ENCODE assay signal across 7 mouse cellular contexts in the genomic region with DNA sequence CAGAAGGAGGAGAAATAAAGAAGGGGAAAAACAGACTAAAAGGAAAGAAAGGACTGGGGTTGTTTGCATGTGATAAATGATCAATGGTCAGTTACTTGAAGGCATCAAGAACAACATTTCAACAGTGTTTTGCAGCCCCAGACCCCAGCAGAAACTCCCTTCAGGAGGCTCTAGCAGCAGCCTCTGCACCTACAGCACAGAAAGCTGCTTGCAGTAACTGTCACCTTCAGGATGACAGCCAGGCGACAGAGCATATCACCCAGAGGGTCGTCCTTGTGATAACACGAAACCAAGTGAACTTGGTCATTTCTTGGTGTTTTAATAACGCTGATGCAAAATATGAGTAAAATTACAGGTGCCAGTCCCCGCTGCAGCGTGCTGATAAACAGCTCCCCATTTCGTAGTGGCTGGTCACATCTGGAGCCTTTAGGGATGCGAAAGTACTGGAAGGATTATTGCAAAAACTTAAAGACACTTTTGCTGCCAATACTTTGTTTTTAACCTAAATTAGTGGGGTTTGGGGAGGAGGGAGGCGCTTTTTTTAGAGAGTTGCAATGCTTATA. TPM values are rescaled to one million over a fixed set of nuclear protein-coding genes. Genes with fewer than 3 reads are reported as not detected.
DNase-seq lines count a peak whose midpoint lies in the region; ATAC-seq lines count a peak whose summit lies in the region.

No protein-coding gene starts in this region.

- H3K4me1 ChIP-seq in hindbrain, embryonic 15.5 days (replicated peaks), result peaks cover 23% of the 10 kb centered on the region
- H3K4me1 ChIP-seq in limb, embryonic 13.5 days, result peaks cover 42% of the 10 kb centered on the region
- H3K4me1 ChIP-seq in midbrain, embryonic 13.5 days (replicated peaks), result peaks cover 19% of the 10 kb centered on the region
- H3K4me1 ChIP-seq in stomach, embryonic 14.5 days (ENCODE audit: control insufficient read depth, insufficient read depth, low read length), result 0 out of 2 replicates have a peak, but pooled peaks cover 8% of the 10 kb centered on the region

- no peak overlapping the region for H3K4me3 ChIP-seq in hindbrain, embryonic 15.5 days
- no peak overlapping the region for H3K4me3 ChIP-seq in limb, embryonic 13.5 days
- H3K4me3 ChIP-seq in midbrain, embryonic 13.5 days (replicated peaks), result no peak overlapping the region
- H3K4me3 ChIP-seq in stomach, embryonic 14.5 days (ENCODE audit: low read depth, low read length), result no peak overlapping the region

- 24% methylated on average over 9 of the region's 9 CpGs for WGBS in hindbrain, embryonic 15.5 days
- WGBS in limb, embryonic 13.5 days, result 7% methylated on average over 9 of the region's 9 CpGs
- whole genome bisulfite sequencing in midbrain, embryonic 13.5 days, result 28% methylated on average over 9 of the region's 9 CpGs
- WGBS in stomach, embryonic 14.5 days, result 15% methylated on average over 9 of the region's 9 CpGs

- H3K36me3 ChIP-seq in hindbrain, embryonic 15.5 days, result no peaks in the 10 kb centered on the region
- no peaks in the 10 kb centered on the region for H3K36me3 ChIP-seq in limb, embryonic 13.5 days
- no peaks in the 10 kb centered on the region for H3K36me3 ChIP-seq in midbrain, embryonic 13.5 days
- no peaks in the 10 kb centered on the region for H3K36me3 ChIP-seq in stomach, embryonic 14.5 days (ENCODE audit: control insufficient read depth, insufficient read depth, low read length)

- peak overlapping the region; percentile 27 for H3K4me2 ChIP-seq in hindbrain, embryonic 15.5 days
- peak overlapping the region; percentile 45 for H3K4me2 ChIP-seq in limb, embryonic 13.5 days (replicated peaks)
- H3K4me2 ChIP-seq in midbrain, embryonic 13.5 days (replicated peaks), result peak overlapping the region; percentile 27
- peak overlapping the region; percentile 8; the same call in 1 of the 2 replicates for H3K4me2 ChIP-seq in stomach, embryonic 14.5 days (replicated peaks; ENCODE audit: low read depth, low read length)

- peak overlapping the region; percentile 47 for H3K27ac ChIP-seq in hindbrain, embryonic 15.5 days (replicated peaks)
- H3K27ac ChIP-seq in limb, embryonic 13.5 days, result peak overlapping the region; percentile 28; the same call in 1 of the 2 replicates
- 0 out of 2 replicates have a peak overlapping the region, but pooled peaks have one; percentile 54 for H3K27ac ChIP-seq in midbrain, embryonic 13.5 days
- no peak overlapping the region for H3K27ac ChIP-seq in stomach, embryonic 14.5 days (ENCODE audit: low read length)

- H3K9me3 ChIP-seq in hindbrain, embryonic 15.5 days, result no peaks in the 10 kb centered on the region
- H3K9me3 ChIP-seq in limb, embryonic 13.5 days, result no peaks in the 10 kb centered on the region
- H3K9me3 ChIP-seq in midbrain, embryonic 13.5 days, result no peaks in the 10 kb centered on the region
- H3K9me3 ChIP-seq in stomach, embryonic 14.5 days (ENCODE audit: control insufficient read depth, low read depth, low read length), result no peaks in the 10 kb centered on the region

- peak; percentile 44 for ATAC-seq in frontal cortex, adult (ENCODE audit: low TSS enrichment)
- peak; percentile 65; the same call in 1 of the 2 replicates for ATAC-seq in hindbrain, embryonic 15.5 days (ENCODE audit: low FRiP score, low read depth)
- peak; percentile 79 for ATAC-seq in limb, embryonic 13.5 days (ENCODE audit: low FRiP score, low read depth)
- ATAC-seq in midbrain, embryonic 13.5 days, result peak; percentile 48; the same call in 1 of the 2 replicates
- no peak for ATAC-seq in stomach, embryonic 14.5 days (ENCODE audit: insufficient number of reproducible peaks, insufficient read depth, low FRiP score, low read depth)

- no peaks in the 10 kb centered on the region for H3K27me3 ChIP-seq in hindbrain, embryonic 15.5 days
- no peaks in the 10 kb centered on the region for H3K27me3 ChIP-seq in limb, embryonic 13.5 days
- H3K27me3 ChIP-seq in midbrain, embryonic 13.5 days, result no peaks in the 10 kb centered on the region
- no peaks in the 10 kb centered on the region for H3K27me3 ChIP-seq in stomach, embryonic 14.5 days (ENCODE audit: control insufficient read depth, insufficient read depth, low read length)

- no peak overlapping the region for H3K9ac ChIP-seq in hindbrain, embryonic 15.5 days
- H3K9ac ChIP-seq in limb, embryonic 13.5 days, result no peak overlapping the region
- no peak overlapping the region for H3K9ac ChIP-seq in midbrain, embryonic 13.5 days (replicated peaks)
- no peak overlapping the region for H3K9ac ChIP-seq in stomach, embryonic 14.5 days (replicated peaks; ENCODE audit: low read depth, low read length)

- peak; percentile 84 for DNase-seq in adipocyte (ENCODE audit: low spot score)
- peak; percentile 64 for DNase-seq in brain, embryonic 18.5 days (ENCODE audit: low read depth, low spot score)

RNA-seq across cellular contexts. Expression of gene Ssbp2, which starts 38.6 kb away (rescaled TPM):
- polyA plus RNA-seq in hindbrain, embryonic 15.5 days (2015; fragmentation: Nextera tagmentation; extraction: Ambion mirVana), result 205 and 211 TPM in 2 replicates
- polyA plus RNA-seq in limb, embryonic 13.5 days (2015; fragmentation: Nextera tagmentation; extraction: Ambion mirVana), result 225 and 256 TPM in 2 replicates
- polyA plus RNA-seq in midbrain, embryonic 13.5 days (2015; fragmentation: Nextera tagmentation; extraction: Ambion mirVana), result 225 and 231 TPM in 2 replicates
- polyA plus RNA-seq in stomach, embryonic 14.5 days (2014; fragmentation: Nextera tagmentation; extraction: Ambion mirVana), result 161 and 171 TPM in 2 replicates
